Mouse (Mus musculus): Measurements from ENCODE around the gene Dok1.

The Dok1 gene

DNA sequence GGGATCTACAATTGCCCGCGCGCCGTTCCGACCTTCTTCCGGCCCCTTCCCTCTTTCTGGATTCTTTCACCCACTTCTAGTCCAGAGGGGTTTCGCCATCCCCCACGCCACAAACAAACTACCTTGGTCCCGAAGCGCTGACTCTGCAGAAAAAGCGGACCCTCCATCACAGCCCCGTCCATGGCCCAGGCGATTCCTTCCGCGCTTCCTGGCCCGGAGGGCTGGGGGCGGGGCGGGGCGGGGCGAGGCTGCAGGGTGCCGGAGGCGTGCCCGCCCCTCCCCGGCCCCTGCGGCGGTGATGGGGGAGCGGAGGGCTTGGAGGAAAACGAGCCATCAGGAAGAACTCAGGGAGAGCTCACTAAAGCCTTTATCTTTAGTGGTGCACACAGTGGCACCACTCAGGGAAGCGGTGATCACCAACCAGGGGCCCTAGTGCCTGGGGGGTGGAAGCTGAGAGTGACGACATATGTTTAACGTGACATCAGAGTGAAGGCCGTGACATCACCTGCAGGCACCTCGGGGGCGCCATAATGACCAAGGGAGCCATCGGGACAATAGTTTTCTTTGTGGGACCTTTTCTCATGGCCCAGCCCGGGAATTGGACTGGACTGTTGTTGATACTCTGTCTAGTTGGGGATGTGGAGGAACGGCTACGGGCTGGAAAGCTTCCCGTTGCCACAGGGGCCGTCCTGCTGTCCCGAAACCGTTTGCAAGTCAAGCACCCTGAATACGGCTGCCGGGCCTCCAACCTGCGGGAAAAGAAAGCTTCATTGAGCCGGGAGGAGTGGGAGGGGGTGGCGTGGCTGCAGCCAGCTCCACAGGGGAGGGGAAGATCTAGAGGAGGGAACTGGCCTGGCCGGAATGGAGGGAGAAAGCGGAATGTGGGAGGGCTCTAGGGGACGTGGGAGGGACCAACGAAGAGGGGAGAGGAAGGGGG lies at the start of gene Dok1, which contains the start of gene Loxl3:
TSS of gene Dok1 (minus strand) at position 223 of the 937 bp plus-strand sequence.
TSS of gene Loxl3 (plus strand) at position 925 of the 937 bp plus-strand sequence.
- 4% methylated on average over 51 of the region's 51 CpGs for WGBS

DNA sequence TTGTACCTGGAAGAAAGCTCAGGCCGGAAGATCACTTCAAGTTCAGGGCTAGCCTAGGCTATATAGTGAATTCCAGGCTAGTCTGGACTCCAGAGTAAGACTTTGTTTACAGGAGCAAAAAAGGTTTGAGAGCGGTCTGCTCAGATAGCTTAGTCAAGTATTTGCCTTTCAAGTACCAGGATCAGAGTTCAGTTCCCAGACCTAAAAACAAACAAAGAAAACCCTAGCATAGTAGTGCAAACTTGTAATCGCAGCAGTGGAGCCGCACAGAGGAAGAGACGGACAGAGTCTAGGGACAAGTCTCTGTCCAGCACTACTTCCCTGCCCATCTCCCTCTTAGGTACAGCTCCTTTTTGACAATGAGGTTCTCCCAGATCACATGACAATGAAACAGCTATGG lies 46.9 kb upstream of the Dok1 start:
- 97% methylated on average over 5 of the region's 5 CpGs for WGBS

DNA sequence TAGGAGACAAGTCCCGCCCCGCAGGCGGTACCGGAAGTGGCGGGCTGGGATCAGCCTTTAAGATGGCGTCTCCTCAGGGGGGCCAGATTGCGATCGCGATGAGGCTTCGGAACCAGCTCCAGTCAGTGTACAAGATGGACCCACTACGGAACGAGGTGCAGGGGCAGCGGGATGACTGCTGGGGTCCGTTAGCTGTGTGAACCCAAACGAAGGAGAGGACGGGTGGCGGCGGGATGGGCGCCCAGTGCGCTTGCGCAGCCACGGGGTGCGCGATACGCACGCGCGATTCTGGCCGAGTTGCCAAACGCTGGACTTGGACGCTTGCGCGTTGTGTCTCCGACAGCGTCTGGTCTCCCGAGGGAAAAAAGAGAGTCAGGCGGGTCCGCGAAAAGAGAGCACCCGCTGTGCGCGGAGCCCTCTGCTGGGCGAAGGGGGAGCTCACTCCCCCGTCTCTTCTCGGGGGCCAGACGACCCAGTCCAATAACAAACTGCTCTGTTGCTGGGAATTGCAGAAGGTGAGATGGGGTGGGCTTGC lies 45.1 kb upstream of the Dok1 start:
- under 1% methylated on average over 46 of the region's 46 CpGs for WGBS

DNA sequence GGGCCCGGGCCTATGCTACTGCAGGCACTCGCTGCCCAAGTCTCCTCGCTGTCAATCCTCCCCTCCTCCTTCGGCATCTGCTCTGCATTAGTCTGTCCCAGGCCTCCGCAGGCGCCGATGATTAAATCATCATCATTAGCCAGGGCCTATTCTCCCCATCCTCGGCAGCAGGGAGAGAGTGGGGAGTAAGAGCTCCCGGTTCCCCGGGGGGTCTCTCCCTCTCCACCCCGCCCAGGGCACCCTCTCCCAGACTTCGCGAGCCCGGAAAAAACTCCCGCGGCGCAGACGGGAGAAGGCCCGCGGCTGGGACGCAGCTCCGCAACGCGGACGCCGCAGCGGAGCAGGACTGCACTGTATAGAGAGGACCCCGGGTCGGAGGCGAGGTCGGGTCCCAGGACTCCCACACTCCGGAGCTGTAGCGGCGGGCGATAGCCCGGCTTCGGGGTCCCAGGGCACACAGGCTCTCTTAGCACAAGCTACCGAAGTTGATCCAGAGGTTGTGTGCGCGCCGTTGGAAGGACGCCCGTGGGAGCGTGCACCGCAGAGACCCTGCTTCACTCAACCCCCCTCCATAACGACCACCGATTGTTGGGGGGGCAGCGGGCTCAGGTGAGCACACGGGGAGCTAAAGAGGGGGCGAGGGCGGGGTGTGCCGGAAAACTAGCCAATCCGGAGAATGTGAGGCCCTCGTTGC lies 44.5 kb upstream of the Dok1 start, which contains the start of gene Pcgf1:
TSS of gene Pcgf1 (plus strand) at position 240 of the 694 bp plus-strand sequence.
- WGBS = under 1% methylated on average over 54 of the region's 54 CpGs

DNA sequence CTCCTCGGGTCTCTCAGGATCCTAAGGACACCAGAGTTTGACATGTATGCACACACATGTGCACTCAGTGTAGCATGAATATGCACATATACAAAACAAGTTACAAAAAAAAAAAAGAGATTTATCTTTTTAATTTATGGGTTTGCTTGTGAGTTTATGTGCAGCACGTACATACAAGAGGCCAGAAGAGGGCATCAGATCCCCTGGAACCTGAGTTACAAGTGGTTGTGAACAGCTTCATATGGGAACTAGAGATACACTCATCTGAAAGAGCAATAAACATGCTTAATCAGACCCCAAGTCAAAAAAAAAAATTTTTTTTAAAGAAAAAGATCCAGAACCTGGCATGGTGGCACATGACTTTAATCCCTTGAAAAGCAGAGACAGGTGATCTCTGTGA lies 41.7 kb upstream of the Dok1 start:
- 18% methylated on average over 2 of the region's 2 CpGs for WGBS

DNA sequence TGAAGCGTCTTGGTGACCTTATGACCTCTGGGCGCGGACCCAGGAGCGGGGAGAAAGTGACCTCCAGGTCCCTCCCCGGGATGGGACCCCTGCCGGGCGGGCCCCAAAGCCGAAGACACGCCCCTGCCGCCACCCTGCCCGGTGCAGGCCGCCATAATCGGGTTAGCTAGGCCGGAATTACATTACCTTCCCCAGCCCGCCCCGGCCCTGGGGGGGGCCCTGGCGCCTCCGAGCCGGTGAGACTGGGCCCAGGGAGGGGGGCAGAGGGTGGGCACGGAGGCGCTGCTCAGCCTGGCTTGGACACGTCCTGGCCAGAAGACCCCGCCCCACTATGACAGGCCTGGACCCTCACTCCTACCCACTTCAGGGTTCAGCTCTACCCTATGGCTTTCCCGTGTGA lies 37.9 kb upstream of the Dok1 start:
- 2% methylated on average over 24 of the region's 24 CpGs for WGBS

DNA sequence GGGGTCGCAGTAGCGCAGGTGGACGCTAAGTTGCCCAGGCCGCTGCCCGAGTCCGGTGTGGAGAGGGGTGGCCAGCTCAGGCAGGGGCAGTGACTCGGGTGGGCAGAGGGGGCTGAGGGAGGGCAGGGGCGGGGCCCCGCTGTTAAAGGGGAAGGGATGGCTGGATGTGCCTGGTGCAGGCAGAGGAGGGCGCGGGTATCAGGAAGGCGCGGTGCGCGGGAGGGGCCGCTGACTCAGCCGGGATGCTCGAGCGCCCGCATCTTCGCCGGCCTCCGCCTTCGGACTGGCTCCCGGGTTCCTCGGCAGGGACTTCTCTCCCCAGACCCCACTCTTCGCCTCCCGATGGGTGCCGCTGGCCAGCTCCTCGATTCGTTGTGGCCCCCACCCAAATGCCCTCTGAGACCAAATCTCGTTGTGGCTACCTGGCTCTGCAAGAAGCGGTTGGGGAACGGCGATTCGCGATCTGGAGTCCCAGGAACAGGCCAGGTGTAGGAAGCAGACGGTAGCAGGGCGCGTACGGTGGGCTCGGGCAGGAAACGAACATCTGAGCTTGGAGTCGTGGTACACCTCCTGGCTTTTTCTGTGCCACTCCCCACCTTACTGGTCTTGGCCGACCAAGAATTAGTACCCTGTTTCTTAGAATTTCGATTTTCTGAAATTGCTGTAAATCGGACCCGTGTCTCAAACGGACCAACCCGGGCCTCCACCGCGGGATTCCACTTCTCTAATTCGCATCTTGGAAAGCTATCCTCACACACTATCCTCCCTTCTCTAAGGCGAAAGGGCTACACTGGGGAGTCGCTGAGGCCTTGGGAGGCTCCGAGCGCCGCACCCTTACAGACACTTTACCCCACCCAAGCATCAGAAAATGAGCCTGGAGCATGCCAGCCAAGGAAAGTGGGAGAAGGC lies 37.3 kb upstream of the Dok1 start:
- WGBS = 3% methylated on average over 58 of the region's 58 CpGs

DNA sequence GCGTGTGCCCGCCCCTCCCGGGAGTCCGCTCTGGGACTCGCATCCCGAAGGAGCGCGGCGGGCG lies 36.8 kb upstream of the Dok1 start, which contains the start of gene Tlx2:
TSS of gene Tlx2 (minus strand) at position 47 of the 64 bp plus-strand sequence.
- 4% methylated on average over 10 of the region's 10 CpGs for WGBS

DNA sequence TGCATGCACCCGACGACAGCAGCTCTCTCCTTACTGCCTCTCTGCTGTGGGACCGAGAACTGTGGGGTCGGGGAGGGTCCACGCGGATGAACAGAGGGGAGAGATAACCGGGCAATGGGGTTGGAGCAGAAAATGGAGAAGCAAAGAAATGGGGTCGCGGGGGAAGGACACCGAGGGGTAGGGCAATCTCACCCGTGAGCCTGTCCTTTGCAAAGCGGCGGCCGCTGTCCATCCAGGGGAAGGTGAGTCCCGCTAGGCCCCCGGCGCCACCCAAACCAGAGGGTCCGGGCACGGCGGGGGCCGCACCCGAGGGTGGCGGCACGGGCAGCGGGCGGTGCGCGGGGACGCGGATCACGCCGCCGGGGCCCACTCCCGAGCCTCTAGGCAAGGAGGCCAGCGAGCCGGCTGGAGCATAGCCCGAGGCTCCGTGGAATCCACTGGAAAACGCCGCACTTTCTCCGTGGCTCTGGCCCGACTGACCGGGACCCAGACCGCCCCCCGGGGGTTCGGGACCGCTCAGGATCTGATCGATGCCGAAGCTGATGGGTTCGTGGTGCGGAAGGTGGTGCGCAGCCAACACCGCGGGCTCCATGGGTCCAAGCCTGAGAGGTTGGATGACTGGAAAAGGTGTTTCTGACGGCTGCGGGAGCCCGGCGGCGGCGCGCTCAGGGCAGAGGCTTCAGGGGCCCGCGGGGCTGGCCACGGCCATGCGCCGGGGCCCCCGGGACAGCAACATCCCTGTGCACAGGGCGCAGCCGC lies 36.4 kb upstream of the Dok1 start:
- WGBS = 2% methylated on average over 69 of the region's 69 CpGs

DNA sequence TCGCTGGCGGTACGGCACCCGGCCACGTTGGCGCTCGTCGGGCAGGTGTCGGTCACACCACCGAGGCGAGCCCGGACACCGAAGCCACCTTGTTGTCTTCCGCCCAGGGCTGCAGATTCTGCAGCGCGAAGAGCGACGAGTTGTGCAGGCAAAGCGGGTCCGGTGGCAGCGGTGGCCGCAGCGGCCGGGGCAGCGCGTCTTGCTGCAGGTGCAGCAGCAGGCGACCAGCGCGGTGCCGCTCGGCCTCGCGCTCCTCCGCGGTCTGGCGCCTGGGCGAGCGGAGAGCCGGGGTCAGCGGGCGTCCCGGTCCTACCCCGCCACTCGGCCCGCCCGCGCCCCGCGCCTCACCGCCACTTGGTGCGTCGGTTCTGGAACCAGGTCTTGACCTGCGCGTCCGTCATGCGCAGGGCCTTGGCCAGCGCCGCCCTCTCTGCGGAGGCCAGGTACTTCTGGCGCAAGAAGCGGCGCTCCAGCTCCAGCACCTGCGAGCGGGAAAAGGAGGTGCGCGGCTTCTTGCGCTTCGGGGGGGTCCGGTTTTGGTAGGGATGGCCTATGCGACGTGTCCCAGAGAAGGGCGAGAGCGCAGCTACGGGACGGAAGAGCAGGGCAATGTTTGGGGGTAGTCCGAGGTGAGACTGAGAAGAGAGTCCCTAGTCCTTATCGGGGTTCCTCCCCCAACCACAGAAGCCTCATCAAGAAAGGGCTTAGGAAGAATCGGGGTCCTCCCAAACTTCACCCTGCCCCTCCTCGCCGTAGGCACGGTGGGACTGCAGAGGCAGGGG lies 35.6 kb upstream of the Dok1 start:
- 2% methylated on average over 81 of the region's 81 CpGs for WGBS

DNA sequence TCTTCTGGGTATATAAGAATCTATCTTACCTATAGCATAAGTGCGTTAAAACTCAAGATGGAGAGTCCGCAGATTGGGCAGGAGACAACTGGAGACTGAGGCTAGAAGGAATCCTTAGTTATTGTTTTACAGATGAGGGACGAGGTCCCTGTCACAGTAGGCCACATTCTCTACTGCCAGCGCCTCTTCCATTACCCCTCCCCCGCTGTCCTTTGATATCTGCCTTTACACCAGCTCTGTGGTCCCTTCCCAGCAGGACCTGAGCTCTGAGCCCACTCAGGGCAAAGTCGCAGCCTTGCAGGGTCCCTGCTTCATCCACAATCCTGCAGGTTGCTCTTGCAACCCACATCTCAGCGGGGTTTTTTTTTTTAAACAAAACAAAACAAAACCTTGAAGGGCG lies 35.0 kb upstream of the Dok1 start:
- WGBS = 32% methylated on average over 8 of the region's 8 CpGs

DNA sequence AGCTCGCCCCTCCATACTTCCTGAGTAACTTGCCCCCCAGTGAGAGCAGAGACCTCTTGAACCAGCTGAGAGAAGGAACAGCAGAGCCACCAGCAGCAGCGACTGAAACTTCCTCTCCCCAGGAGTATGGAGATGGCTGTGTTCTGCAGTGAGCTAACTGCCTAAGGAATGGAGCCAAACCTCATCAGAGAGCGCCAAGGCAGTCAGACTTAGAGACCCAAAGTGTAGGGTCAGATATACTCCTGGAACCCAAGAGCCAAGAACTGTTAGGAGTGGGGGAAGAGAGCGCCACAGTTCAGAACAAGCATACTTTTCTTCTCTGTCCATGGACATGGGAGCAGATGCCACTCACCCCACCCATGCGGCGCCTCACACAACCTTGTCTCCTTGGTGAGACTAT lies 33.2 kb upstream of the Dok1 start:
- 26% methylated on average over 6 of the region's 6 CpGs for WGBS

DNA sequence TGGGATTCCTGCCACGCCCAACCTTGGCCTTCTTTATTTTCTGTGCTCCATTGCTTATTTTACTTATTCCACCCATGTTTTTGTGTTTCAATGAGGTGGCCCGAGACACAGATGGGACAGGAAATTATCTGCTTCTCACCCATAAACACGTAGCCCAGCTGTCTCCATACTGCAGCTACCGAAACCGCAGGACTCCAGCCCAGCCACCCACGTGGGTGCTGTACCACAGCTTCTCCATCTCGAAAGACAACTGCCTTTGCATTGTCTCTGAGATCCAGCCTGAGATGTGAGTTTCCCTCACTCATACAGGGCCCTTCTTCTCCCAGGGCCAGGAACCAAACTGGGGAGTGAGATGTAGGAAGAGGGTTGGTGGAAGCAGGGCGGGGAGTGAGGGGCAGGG lies 32.7 kb upstream of the Dok1 start:
- 38% methylated on average over 8 of the region's 8 CpGs for WGBS

DNA sequence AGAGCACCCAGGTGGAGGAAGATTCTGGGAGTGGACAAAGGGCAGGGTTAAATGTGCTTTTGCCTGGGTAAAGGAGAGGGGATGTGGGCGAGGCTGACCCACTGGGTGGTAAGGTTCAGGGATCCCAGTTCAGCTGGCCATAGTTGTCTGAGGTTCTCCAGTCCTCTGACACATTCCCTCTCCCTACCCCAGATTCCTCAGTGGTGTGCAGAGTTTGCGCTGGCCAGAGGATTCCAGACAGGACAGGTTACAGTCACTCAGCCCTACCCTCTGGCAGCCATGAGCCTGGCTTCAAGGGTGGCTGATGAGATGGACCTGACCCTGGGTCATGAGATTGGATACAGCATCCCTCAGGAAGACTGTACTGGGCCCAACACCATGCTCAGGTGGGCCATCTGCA lies 25.5 kb upstream of the Dok1 start:
- WGBS = 74% methylated on average over 2 of the region's 2 CpGs

DNA sequence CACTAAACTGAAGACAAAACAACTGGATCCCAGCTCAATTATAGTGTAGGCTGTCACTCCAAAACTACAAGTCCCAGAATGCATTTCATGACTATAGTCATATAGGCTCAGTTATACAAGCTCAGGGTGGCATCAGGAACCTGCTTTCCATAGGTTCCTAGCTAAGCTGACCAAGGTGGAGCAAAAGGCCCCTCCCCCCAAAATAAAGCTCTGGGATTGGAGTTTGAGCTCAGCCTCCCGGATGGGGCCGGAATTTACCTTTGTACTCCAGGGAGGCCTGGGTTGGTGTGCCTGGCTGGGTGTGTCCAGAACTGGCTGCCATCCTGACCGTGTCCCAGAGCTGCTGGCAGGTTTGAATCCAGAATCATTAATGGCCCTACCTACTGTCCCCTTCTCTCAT lies 24.5 kb upstream of the Dok1 start, which contains the start of gene Dqx1:
TSS of gene Dqx1 (plus strand) at position 55 of the 400 bp plus-strand sequence.
- 48% methylated on average over 3 of the region's 3 CpGs for WGBS

DNA sequence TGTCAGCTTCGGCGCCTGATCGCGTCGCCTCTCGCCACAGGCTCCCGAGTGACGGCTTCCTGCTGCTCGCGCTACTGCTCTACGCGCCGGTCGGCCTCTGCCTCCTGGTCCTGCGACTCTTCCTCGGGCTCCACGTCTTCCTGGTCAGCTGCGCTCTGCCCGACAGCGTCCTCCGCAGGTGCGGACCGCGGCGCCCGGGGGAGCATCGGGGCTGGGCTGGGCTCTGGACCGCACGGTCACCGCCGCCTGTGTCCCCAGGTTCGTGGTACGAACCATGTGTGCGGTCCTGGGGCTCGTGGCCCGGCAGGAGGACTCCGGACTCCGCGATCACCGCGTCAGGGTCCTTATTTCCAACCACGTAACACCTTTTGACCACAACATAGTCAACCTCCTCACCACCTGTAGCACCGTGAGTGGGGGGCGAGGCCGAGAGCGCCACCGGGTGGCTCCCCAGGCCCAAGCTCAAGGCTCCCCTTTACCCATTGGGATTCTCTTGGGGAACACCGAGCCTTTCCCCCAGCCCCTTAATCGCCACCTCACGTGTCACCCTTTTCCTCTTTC lies 21.7 kb upstream of the Dok1 start, which contains the start of gene Htra2:
TSS of gene Htra2 (minus strand) at position 403 of the 561 bp plus-strand sequence.
- under 1% methylated on average over 48 of the region's 50 CpGs for WGBS

DNA sequence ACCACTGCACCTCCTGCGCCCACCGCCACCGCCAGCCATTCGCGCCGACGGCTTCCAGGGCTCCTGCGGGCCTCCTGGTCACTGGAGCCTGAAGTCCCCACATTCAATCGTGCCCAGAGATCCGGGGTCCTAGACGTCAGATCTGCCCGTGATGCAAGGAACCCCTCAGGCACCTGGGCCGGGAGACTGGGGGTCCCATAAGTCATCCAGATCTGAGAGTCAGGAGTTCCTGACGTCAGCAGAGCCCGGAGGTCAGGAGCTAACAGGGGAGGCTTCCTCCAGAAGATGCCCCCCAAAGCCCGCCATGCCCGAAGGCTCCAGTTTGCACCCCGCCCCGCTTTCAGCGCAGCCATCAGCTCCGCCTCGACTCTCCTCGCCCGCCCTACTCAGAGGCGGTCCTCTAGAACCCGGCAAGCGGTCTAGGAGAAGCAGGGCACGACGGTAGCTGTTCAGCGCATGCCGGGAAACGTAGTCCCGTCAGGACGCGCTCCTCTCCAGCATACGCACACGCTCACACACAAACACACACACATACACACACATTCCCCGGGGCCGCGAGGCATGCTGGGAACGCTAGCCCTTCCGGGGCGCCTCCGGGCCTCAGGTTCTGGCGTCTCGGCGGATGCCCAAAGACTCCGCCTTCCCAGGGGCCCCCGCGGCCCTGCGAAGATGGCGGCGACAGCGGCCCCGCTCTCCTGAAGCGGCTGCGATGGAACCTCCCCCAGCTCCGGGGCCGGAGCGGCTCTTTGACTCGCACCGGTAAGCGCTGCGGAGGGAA lies 21.0 kb upstream of the Dok1 start, which contains the start of gene Aup1:
TSS of gene Aup1 (plus strand) at position 448 of the 778 bp plus-strand sequence.
- under 1% methylated on average over 64 of the region's 64 CpGs for WGBS

DNA sequence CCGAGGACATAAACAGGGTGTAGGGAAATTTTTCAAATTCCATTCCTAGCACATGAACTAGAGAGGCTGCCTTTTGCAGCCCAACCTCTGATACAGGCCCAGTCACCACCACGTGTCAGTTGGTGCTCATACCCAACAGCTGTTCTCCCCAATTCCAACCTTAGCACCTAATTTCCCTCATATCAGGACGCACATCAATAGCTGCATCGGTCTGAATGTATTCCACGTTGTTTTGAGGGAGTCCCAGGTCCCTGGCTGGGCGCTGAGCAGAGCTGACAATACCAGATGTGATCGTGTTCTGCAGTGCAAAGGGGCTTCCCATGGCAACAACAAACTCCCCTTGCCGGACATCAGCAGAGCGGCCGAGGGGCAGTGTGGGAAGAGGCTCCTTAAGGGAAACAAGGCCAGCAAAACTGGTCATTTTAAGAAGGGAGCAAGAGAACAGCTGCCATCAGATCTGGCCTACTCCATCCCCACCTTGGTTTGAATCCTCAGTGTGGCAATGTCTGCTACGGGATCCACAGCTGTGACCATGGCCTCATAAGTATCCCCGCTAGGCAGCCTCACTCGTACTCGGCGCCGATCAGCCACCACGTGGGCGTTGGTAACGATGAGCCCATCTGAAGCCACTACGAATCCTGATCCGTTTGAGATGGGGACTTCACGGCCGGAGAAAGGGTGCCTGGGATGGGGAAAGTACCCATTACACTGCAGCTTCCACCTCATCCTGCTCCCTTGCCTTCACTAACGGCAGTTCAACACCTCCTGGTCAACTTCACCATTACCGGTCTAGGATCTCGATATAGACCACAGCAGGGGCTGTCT lies 20.1 kb upstream of the Dok1 start:
- 4% methylated on average over 26 of the region's 26 CpGs for WGBS

All from cerebral cortex, adult 2 months (tissue).